Mouse (Mus musculus) layer of hippocampus, adult 6 months (tissue): Measurements from ENCODE around the gene Vmn2r24. TPM values are rescaled to one million over a fixed set of nuclear protein-coding genes. Genes with fewer than 3 reads are reported as not detected.

Experiments used
- long read RNA-seq, 2 experiments: library from polyadenylated mRNA; unstranded; transcript quantifications; one replicate each; pipeline ENCODE4 v2.0.0; 2019 to 2020
- polyA plus RNA-seq: library from polyadenylated mRNA; unstranded; fragments of <200 nt; fragmentation: Nextera tagmentation; gene quantifications from 2 replicates; pipeline ENCODE4 v1.2.3, GENCODE M21; 2021

Gene Vmn2r24
- polyA plus RNA-seq, result not detected in 2 replicates
- long read RNA-seq, experiment 1, result 0 reads
- long read RNA-seq, experiment 2, result 0 reads

GRCm38 (mm10) chr6:123778579-123778978 is at the start of gene Vmn2r24:
Gene Vmn2r24, plus strand, starts transcription at chr6:123778879.

GRCm38 (mm10) chr6:123853363-123853762 is 74.7 kb downstream of the Vmn2r24 start, which contains the start of gene Vmn2r25:
Gene Vmn2r25, minus strand, starts transcription at chr6:123853463.

Other genes starting within 250 kb of the Vmn2r24 start
- gene Vmn2r21, start 245.5 kb upstream of the Vmn2r24 start, polyA plus RNA-seq, result not detected in 2 replicates
- gene Vmn2r22, start 128.2 kb upstream of the Vmn2r24 start, polyA plus RNA-seq, result not detected in 2 replicates
- gene Vmn2r23, start 76.2 kb upstream of the Vmn2r24 start, polyA plus RNA-seq, result not detected in 2 replicates
- gene Vmn2r25, start 74.6 kb downstream of the Vmn2r24 start, polyA plus RNA-seq, result not detected in 2 replicates
- not detected in 2 replicates for gene Vmn2r26, start 245.7 kb downstream of the Vmn2r24 start, polyA plus RNA-seq